Mouse (Mus musculus) liver, adult 2 months (tissue): ENCODE results near the gene Nudt9.

Experiments used
- CTCF ChIP-seq: fragments of 200-500 bp; IDR thresholded peaks from 2 replicates; pipeline ENCODE4 v1.5.1; 2011; ENCODE audit warnings: low read depth, low read length, control low read depth
- POLR2A ChIP-seq: fragments of 200-500 bp; IDR thresholded peaks from 2 replicates; pipeline ENCODE4 v1.6.1; 2011; ENCODE audit warnings: low read length, control low read depth; ENCODE audit not compliant: insufficient read depth; ENCODE audit errors: extremely low read depth

DNA sequence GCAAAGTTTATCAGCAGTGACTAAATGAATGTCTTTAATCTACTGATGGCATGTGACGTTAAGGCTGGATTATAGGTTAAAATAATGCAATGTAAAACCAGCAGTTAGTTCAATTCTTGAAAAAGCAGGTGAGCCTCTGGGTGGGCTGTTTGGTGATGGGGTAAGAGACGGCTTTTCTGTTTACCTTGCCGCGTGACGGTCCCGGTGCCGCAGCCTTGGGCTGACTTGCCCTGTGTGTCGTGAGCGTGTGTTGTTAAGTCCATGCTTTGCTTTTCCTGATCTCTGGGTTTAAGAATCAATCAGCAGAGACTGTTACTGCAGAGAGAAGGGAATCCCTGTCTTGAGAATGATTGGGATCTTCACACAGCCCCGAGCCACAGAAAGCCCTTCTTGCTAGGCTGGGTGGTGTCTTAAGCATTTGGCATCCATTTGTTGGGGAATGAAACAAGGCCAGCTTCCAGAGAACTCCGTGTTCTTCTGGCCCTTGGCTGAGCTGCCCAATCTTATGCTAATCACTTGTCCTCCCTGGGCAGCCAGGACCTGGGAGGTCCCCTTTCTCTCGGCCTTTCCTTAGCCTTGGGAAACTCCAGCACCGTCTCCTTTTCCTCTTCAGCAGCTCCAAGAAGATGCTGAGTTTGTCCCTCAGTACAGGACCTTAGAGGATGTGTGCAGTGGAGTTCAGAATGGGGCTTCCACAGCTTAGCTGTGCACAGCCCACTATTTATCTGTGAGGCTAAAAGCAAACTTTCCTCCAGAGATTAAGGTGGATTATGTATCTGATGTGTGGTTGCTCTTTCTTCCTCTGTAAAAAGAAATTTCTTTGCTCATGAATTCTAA, 16.0 kb downstream of the Nudt9 start:
- TF ChIP-seq POLR2A (no peak), CTCF (no peak)
